Mouse (Mus musculus) cerebellum, adult 8-10 months (tissue): ENCODE results near the gene Anxa2.

ENCODE experiments used
- DNase-seq: peaks from one replicate; pipeline ENCODE4 v3.0.0; 2022

The Anxa2 gene

GRCm38 (mm10) chr9:69514206-69514605 is 60.8 kb downstream of the Anxa2 start:
- DNase-seq, result no peak

GRCm38 (mm10) chr9:69515416-69515815 is 62.0 kb downstream of the Anxa2 start:
- DNase-seq, result no peak

- DNase-seq, result no peak
These were observed 64.1 kb downstream of the Anxa2 start for GRCm38 (mm10) chr9:69517387-69518035.
